Mouse (Mus musculus): Measurements from ENCODE around the gene Gtf2f1. TPM values are rescaled to one million over a fixed set of nuclear protein-coding genes. Genes with fewer than 3 reads are reported as not detected.

Gene Gtf2f1
- polyA plus RNA-seq, 1 experiment from 2014 or later, result 61.0 TPM

- Histone ChIP-seq H3K9ac (no peak within 1 kb of the TSS), H3K27ac (no peak within 1 kb of the TSS), H3K4me3 (no peak within 1 kb of the TSS), H3K9me3 (no peaks in the 10 kb centered on the region), H3K36me3 (peaks cover 65% of the 10 kb centered on the region), H3K27me3 (no peaks in the 10 kb centered on the region), H3K4me2 (replicated peaks) (no peak within 1 kb of the TSS), H3K4me1 (peaks cover 14% of the 10 kb centered on the region)
- 78% methylated on average over 9 of the region's 9 CpGs for WGBS
- no peak for ATAC-seq (ENCODE audit: low FRiP score, low read depth)
Measured at GRCm38 (mm10) chr17:56999968-57000609, 11.0 kb downstream of the Gtf2f1 start, which contains the start of gene Pspn. Gene Pspn (minus strand): TSS chr17:57000018.

DNA sequence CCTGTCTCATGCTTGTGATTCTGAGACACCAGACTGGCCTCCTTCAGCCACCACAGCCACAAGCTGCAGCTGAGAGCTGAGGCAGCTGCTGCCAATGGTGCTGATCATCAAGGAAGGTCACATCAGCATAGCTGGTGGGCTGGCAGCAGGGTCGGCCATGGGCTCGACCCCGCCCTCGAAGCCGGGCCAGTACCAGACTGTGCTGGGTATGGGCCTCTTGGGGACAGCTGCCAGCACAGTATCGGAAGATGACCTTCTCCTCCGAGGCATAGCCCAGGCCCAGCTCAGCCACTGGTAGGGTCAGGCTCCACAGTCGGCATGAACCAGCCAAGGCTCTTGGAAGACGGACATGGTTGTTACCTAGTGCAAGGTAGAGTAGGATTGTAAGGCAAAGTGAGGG lies 11.7 kb downstream of the Gtf2f1 start:
- WGBS, result 92% methylated on average over 9 of the region's 9 CpGs
- peaks cover 65% of the 10 kb centered on the region for H3K36me3 ChIP-seq

DNA sequence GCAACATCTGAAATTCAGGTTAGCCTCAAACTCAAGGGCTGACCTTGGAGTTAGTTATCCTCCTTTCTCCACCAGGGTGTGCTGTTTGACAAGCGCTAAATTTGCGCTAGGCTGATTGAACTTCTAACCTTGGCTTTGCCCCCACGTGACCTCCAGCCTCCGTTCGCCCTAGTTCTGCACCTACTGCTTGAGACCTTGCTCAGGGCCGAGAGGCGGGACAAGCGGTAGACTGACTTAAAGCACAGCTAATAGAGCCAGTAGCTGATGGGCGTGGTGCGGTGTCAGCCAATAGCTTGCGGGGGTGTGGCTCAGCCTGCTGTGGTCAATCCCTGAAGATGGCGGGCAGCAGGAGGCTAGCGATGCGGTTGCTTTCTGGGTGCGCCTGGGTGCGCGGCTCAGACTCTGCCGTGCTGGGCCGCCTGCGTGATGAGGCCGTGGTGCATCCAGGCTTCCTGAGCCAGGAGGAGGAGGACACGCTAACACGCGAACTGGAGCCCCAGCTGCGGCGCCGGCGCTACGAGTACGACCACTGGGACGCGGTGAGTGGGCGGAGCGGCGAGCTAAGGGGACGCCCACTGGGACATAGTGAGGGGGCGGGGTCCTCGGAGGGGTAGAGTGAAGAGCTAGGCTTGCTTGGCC lies 13.9 kb downstream of the Gtf2f1 start, which contains the start of gene Alkbh7:
TSS of gene Alkbh7 (plus strand) at position 311 of the 639 bp plus-strand sequence.
- no peaks in the 10 kb centered on the region for H3K9me3 ChIP-seq
- H3K4me3 ChIP-seq, result peak within 1 kb of the TSS; percentile 81
- WGBS, result under 1% methylated on average over 38 of the region's 38 CpGs
- peak within 1 kb of the TSS; percentile 83 for H3K27ac ChIP-seq
- peak; percentile 99 for ATAC-seq (ENCODE audit: low FRiP score, low read depth)
- peak within 1 kb of the TSS; percentile 76 for H3K4me2 ChIP-seq (replicated peaks)
- H3K9ac ChIP-seq, result peak within 1 kb of the TSS; percentile 74
- no peaks in the 10 kb centered on the region for H3K27me3 ChIP-seq
- H3K36me3 ChIP-seq, result peaks cover 66% of the 10 kb centered on the region
- H3K4me1 ChIP-seq, result peaks cover 14% of the 10 kb centered on the region

More for the DNA sequence above, 11.7 kb downstream of the Gtf2f1 start:
- ATAC-seq (ENCODE audit: low FRiP score, low read depth), result no peak
- Histone ChIP-seq H3K9ac (no peak overlapping the region), H3K27me3 (no peaks in the 10 kb centered on the region), H3K4me2 (replicated peaks) (no peak overlapping the region), H3K27ac (no peak overlapping the region), H3K9me3 (no peaks in the 10 kb centered on the region), H3K4me3 (no peak overlapping the region), H3K4me1 (peaks cover 14% of the 10 kb centered on the region)

DNA sequence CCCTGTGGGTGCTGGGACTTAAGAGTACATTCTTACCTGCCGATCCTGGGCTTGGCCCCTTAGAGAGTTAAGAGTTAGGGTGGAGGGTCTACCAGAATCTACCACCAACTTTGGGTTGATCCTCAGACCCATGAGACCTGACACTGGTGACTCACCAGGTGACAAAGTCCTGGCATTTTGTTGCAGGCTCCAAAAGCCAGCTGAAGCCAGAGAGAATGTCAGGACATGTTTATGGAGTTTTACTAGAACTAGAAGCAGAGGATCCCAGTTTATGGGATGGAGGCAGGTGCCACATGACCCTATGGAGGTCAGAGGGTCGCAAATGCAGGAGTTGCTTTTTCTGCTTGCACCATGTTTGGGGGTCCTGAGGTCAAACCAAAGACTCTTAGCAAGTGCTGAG lies 14.6 kb downstream of the Gtf2f1 start:
- H3K4me3 ChIP-seq, result peak overlapping the region; percentile 81; the same call in 1 of the 2 replicates
- H3K27ac ChIP-seq, result no peak overlapping the region
- H3K4me1 ChIP-seq, result peaks cover 14% of the 10 kb centered on the region
- no peaks in the 10 kb centered on the region for H3K9me3 ChIP-seq
- no peak for ATAC-seq (ENCODE audit: low FRiP score, low read depth)
- H3K9ac ChIP-seq, result no peak overlapping the region
- WGBS, result 73% methylated on average over 2 of the region's 2 CpGs
- H3K4me2 ChIP-seq (replicated peaks), result peak overlapping the region; percentile 76
- H3K27me3 ChIP-seq, result no peaks in the 10 kb centered on the region
- H3K36me3 ChIP-seq, result peaks cover 72% of the 10 kb centered on the region

DNA sequence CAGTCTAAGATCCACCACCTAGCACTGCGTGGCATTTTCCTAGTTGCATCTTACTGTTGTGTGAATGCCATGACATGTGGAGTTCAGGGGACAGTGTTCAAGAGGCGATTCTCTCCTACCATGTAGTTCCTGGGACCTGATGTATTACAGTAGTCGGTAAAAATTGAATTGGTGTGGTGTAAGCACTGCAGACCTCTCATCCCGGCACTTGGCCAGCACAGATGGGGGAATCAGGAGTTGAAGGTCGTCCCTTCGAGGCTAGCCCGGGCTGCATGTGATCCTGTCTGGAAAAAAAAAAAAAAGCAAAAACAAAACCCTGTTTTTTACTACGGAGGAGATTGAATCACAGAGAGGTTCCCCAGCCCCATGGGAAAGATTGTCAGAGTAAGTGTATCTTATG lies 16.0 kb downstream of the Gtf2f1 start:
- peaks cover 68% of the 10 kb centered on the region for H3K36me3 ChIP-seq
- H3K4me2 ChIP-seq (replicated peaks), result no peak overlapping the region
- ATAC-seq (ENCODE audit: low FRiP score, low read depth), result no peak
- no peak overlapping the region for H3K9ac ChIP-seq
- WGBS, result 92% methylated on average over 8 of the region's 8 CpGs
- no peak overlapping the region for H3K4me3 ChIP-seq
- peaks cover 21% of the 10 kb centered on the region for H3K4me1 ChIP-seq
- no peaks in the 10 kb centered on the region for H3K9me3 ChIP-seq
- H3K27me3 ChIP-seq, result no peaks in the 10 kb centered on the region
- H3K27ac ChIP-seq, result no peak overlapping the region

- Histone ChIP-seq H3K4me1 (peaks cover 7% of the 10 kb centered on the region), H3K36me3 (peaks cover 44% of the 10 kb centered on the region), H3K4me3 (peak overlapping the region; percentile 88), H3K9me3 (no peaks in the 10 kb centered on the region), H3K27ac (no peak overlapping the region), H3K27me3 (no peaks in the 10 kb centered on the region), H3K4me2 (replicated peaks) (peak overlapping the region; percentile 78), H3K9ac (peak overlapping the region; percentile 86)
- no peak for ATAC-seq (ENCODE audit: low FRiP score, low read depth)
- WGBS, result 72% methylated on average over 2 of the region's 2 CpGs
Measured at GRCm38 (mm10) chr17:56990966-56991365, 20.1 kb downstream of the Gtf2f1 start.

GRCm38 (mm10) chr17:56990115-56990746 lies 20.9 kb downstream of the Gtf2f1 start, which contains the start of gene Clpp:
Gene Clpp (plus strand): TSS chr17:56990305.
- H3K36me3 ChIP-seq, result peaks cover 37% of the 10 kb centered on the region
- ATAC-seq (ENCODE audit: low FRiP score, low read depth), result peak; percentile 97
- peak within 1 kb of the TSS; percentile 86 for H3K9ac ChIP-seq
- H3K27me3 ChIP-seq, result no peaks in the 10 kb centered on the region
- peaks cover 7% of the 10 kb centered on the region for H3K4me1 ChIP-seq
- peak within 1 kb of the TSS; percentile 78 for H3K4me2 ChIP-seq (replicated peaks)
- peak within 1 kb of the TSS; percentile 88 for H3K4me3 ChIP-seq
- peak within 1 kb of the TSS; percentile 70 for H3K27ac ChIP-seq
- under 1% methylated on average over 52 of the region's 52 CpGs for WGBS
- no peaks in the 10 kb centered on the region for H3K9me3 ChIP-seq

DNA sequence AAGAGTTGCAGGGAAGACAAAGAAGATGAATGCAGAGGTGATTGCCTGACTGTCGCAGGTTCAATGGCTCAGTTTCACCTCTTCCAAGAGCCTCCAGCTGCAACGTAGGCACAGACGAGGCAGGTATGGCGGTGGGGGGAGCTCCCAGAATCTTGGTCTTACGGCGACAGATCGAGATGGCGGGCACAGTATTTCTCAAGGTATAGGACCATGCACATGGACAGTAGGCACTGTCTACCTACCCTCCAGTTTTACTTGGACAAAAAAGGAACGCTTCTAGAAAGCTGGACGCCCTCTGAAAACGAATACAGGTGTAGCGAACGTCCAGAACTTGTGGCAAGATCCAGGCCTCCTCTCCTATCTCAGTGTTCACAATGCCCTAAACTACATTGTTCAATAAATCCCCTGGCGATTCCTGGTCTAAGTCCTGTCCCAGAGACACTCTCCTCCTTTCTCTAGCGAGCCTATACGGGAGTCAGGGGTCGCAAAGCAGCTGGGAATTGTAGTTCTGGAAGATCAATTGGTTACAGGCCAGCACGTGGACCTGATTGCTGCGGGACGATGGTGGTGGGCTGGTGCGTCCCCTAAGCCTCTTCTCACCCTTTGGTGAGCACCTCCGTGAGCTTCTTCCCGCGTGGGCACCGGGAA lies 21.5 kb downstream of the Gtf2f1 start:
- peak overlapping the region; percentile 70; the same call in 1 of the 2 replicates for H3K27ac ChIP-seq
- peak overlapping the region; percentile 68 for H3K9ac ChIP-seq
- H3K4me1 ChIP-seq, result peaks cover 7% of the 10 kb centered on the region
- H3K27me3 ChIP-seq, result no peaks in the 10 kb centered on the region
- H3K4me3 ChIP-seq, result peak overlapping the region; percentile 88
- no peaks in the 10 kb centered on the region for H3K9me3 ChIP-seq
- H3K36me3 ChIP-seq, result peaks cover 31% of the 10 kb centered on the region
- H3K4me2 ChIP-seq (replicated peaks), result peak overlapping the region; percentile 78
- 3% methylated on average over 25 of the region's 25 CpGs for WGBS
- peak; percentile 92 for ATAC-seq (ENCODE audit: low FRiP score, low read depth)

DNA sequence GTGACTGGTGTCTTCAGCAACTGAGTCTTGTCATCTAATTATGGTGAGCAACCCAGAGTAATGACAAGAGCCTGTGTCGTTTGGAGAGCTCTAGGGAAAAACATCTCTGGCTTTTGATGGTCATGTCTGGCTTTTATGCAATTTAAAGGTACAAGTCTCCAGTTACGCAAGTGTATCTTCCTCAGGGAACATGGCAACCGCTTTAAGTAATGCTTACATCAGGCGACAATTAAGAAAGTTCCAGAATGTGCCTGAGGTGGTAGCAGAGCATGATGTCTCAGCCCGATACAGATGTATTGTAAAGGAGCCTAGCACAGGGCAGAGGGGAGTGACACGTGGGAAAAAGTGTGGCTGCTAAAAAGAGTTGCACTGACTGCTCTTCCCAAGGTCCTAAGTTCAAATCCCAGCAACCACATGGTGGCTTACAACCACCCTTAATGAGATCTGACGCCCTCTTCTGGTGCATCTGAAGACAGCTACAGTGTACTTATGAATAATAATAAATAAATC lies 22.1 kb downstream of the Gtf2f1 start:
- H3K27ac ChIP-seq, result no peak overlapping the region
- H3K9ac ChIP-seq, result no peak overlapping the region
- H3K4me1 ChIP-seq, result peaks cover 7% of the 10 kb centered on the region
- no peak for ATAC-seq (ENCODE audit: low FRiP score, low read depth)
- H3K4me2 ChIP-seq (replicated peaks), result peak overlapping the region; percentile 78
- no peaks in the 10 kb centered on the region for H3K9me3 ChIP-seq
- no peaks in the 10 kb centered on the region for H3K27me3 ChIP-seq
- WGBS, result 71% methylated on average over 7 of the region's 7 CpGs
- peaks cover 24% of the 10 kb centered on the region for H3K36me3 ChIP-seq
- peak overlapping the region; percentile 88 for H3K4me3 ChIP-seq

DNA sequence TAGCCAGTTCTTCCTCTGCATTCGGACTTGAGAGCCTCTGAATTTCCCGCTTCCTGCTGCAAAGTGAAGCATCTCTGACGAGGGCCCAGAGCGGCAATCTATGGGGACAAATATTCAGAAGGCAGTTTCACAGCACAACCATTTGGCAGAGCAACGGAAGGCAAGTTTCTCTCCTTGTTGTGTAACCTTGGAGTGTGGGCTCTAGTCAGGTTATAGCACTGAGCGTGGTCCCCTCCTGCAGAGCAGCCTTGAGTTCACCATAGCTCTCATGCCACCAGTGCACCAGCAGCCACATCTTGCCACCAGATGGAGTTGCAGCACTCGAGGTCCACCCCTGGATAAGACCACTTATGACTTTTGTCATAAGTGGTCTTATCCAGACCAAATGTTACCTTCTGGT lies 22.6 kb downstream of the Gtf2f1 start:
- no peak overlapping the region for H3K27ac ChIP-seq
- H3K9ac ChIP-seq, result no peak overlapping the region
- no peaks in the 10 kb centered on the region for H3K9me3 ChIP-seq
- WGBS, result 80% methylated on average over 7 of the region's 7 CpGs
- no peak for ATAC-seq (ENCODE audit: low FRiP score, low read depth)
- H3K4me3 ChIP-seq, result no peak overlapping the region
- peaks cover 7% of the 10 kb centered on the region for H3K4me1 ChIP-seq
- H3K27me3 ChIP-seq, result no peaks in the 10 kb centered on the region
- H3K4me2 ChIP-seq (replicated peaks), result no peak overlapping the region
- H3K36me3 ChIP-seq, result peaks cover 19% of the 10 kb centered on the region

DNA sequence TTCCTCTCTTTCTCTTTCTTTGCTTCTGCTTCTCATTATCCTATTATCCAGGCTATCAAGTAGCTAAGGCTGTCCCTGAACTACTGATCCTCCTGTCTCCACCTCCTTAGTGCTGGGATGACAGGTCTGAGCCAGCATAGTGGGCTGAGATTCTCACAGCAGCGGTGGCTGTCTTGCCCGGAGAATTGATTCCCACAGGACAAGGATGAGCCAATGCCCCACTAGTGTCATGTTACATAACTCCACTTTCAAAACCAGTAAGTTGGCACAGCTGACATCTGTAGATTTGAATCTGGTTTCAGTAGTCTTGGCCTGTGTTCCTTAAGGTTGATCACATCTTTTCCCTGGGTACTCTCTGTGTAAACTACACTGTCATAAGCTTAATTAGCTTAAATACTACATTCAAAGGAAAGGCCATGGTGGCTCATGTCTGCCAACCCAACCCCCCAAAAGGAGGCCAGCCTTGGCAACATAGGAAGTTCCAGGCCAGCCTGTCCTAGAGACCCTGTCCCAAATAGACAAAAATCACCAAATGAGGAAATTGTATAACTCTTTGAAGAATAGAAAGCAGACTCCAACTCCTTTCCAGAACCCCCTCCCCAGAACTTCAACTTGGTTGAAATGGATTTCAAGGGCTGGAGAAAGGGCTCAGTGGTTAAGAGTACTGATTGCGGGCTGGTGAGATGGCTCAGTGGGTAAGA lies 24.8 kb downstream of the Gtf2f1 start:
- Histone ChIP-seq H3K9me3 (no peaks in the 10 kb centered on the region), H3K4me1 (peaks cover 6% of the 10 kb centered on the region), H3K27ac (no peak overlapping the region), H3K27me3 (no peaks in the 10 kb centered on the region), H3K4me3 (no peak overlapping the region), H3K4me2 (replicated peaks) (no peak overlapping the region), H3K9ac (no peak overlapping the region), H3K36me3 (no peaks in the 10 kb centered on the region)
- ATAC-seq (ENCODE audit: low FRiP score, low read depth), result no peak
- WGBS, result 89% methylated on average over 3 of the region's 3 CpGs
